Mouse (Mus musculus) adrenal gland, postnatal 14 days (tissue): ENCODE data around the gene Nme1. TPM values are rescaled to one million over a fixed set of nuclear protein-coding genes. Genes with fewer than 3 reads are reported as not detected.
A peak's percentile ranks its signal among the peaks of the same experiment; 100 is the strongest.

Source experiments
- DNase-seq: peaks from one replicate; pipeline ENCODE4 v3.0.0; 2021; ENCODE audit warnings: mixed read lengths
- long read RNA-seq, 2 experiments: library from polyadenylated mRNA; stranded (forward); transcript quantifications; one replicate each; pipeline ENCODE4 v2.0.0; 2021
- total RNA-seq: library from RNA; stranded (reverse); gene quantifications from 2 replicates; pipeline ENCODE4 v1.2.3, GENCODE M21; 2021

The Nme1 gene
- total RNA-seq, result 34.8 and 39.2 TPM in 2 replicates
- long read RNA-seq, experiment 1, transcript Nme1-203 (5 exons, 3,181 nt), result major isoform, 176 of 190 reads
- long read RNA-seq, experiment 1, partial matches to known transcripts, result 1 of 190 reads
- long read RNA-seq, experiment 1, other reads (novel, unspliced or antisense), result 10 of 190 reads
- long read RNA-seq, experiment 2, transcript Nme1-203 (5 exons, 3,181 nt), result major isoform, 201 of 226 reads
- long read RNA-seq, experiment 2, transcript Nme1-201 (4 exons, 493 nt), result minor isoform, 6 of 226 reads
- long read RNA-seq, experiment 2, partial matches to known transcripts, result 3 of 226 reads
- long read RNA-seq, experiment 2, other reads (novel, unspliced or antisense), result 16 of 226 reads

- DNase-seq, result peak; percentile 98
These were observed at the start of gene Nme1, which contains the start of gene Gm20390 for GRCm38 (mm10) chr11:93968005-93968847. TSS of gene Nme1 (minus strand) at chr11:93968521. TSS of gene Gm20390 (minus strand) at chr11:93968293.

GRCm38 (mm10) chr11:94003346-94003745 is 35.0 kb upstream of the Nme1 start:
- no peak for DNase-seq

GRCm38 (mm10) chr11:93999276-93999675 is 31.0 kb upstream of the Nme1 start:
- no peak for DNase-seq

GRCm38 (mm10) chr11:93997141-93997775 is 28.9 kb upstream of the Nme1 start:
- DNase-seq, result peak; percentile 44

- DNase-seq, result peak; percentile 71
These were observed 28.2 kb upstream of the Nme1 start for GRCm38 (mm10) chr11:93996306-93997140.

GRCm38 (mm10) chr11:93995720-93996305 is 27.5 kb upstream of the Nme1 start, which contains the start of gene Spag9:
TSS of gene Spag9 (plus strand) at chr11:93996091.
- peak; percentile 97 for DNase-seq

GRCm38 (mm10) chr11:93995111-93995719 is 26.9 kb upstream of the Nme1 start:
- DNase-seq, result peak; percentile 91

GRCm38 (mm10) chr11:93994531-93994930 is 26.2 kb upstream of the Nme1 start:
- no peak for DNase-seq

- no peak for DNase-seq
These were observed 20.2 kb upstream of the Nme1 start for GRCm38 (mm10) chr11:93988328-93989062.

GRCm38 (mm10) chr11:93987625-93988327 is 19.5 kb upstream of the Nme1 start:
- peak; percentile 32 for DNase-seq

- DNase-seq, result no peak
These were observed 18.7 kb upstream of the Nme1 start for GRCm38 (mm10) chr11:93987026-93987425.

GRCm38 (mm10) chr11:93986298-93986697 is 18.0 kb upstream of the Nme1 start:
- DNase-seq, result no peak

GRCm38 (mm10) chr11:93985265-93985664 is 16.9 kb upstream of the Nme1 start:
- DNase-seq, result no peak

GRCm38 (mm10) chr11:93984619-93985018 is 16.3 kb upstream of the Nme1 start:
- no peak for DNase-seq

- DNase-seq, result no peak
These were observed 11.3 kb upstream of the Nme1 start for GRCm38 (mm10) chr11:93979502-93980049.

GRCm38 (mm10) chr11:93972951-93973350 is 4.6 kb upstream of the Nme1 start:
- DNase-seq, result no peak

- DNase-seq, result no peak
These were observed 1.5 kb upstream of the Nme1 start for GRCm38 (mm10) chr11:93969799-93970198.

- DNase-seq, result no peak
These were observed 850 bp upstream of the Nme1 start for GRCm38 (mm10) chr11:93969171-93969570.

- DNase-seq, result no peak
These were observed 467 bp upstream of the Nme1 start for GRCm38 (mm10) chr11:93968848-93969128.
